Mouse (Mus musculus): Measurements from ENCODE around the gene Smim9. TPM values are rescaled to one million over a fixed set of nuclear protein-coding genes. Genes with fewer than 3 reads are reported as not detected.
"Not testable (repeated sequence)": the region's sequence is repeated elsewhere in the genome, so short reads cannot be mapped to it uniquely, and the experiment has no call there.

The Smim9 gene
- polyA plus RNA-seq (2012; rRNA removed), result not detected in 2 replicates

DNA sequence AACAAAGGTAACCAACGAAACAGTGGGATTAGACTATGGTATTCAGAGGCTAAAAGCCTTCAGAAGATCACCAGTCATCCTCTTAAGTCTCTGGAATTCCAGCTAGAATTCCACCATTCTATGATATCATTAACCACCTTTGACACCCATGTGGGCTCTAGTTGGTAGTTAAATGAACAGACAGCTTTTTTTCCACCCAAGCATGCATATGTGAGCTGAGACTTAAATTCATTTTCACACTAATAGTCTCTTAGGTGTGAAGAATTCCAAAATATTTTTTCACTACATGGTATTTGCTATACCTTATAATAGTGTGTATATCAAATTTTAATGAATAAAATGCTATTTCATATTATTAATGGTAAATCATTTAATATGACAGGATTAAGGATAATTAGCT is at the start of gene Smim9:
Gene Smim9, minus strand, starts transcription at position 101 of the 400 bp plus-strand sequence.
- Histone ChIP-seq H3K4me3 (ENCODE audit: low read depth, low read length) (no peak within 1 kb of the TSS), H3K27me3 (ENCODE audit: control insufficient read depth, insufficient read depth, low read length) (no peaks in the 10 kb centered on the region), H3K27ac (ENCODE audit: insufficient read depth, low read depth, low read length) (no peak within 1 kb of the TSS), H3K36me3 (ENCODE audit: control insufficient read depth, insufficient read depth, low read length) (no peaks in the 10 kb centered on the region), H3K4me1 (ENCODE audit: control insufficient read depth, insufficient read depth, insufficient read length, low read length) (no peaks in the 10 kb centered on the region)
- TF ChIP-seq POLR2A (IDR thresholded peaks at IDR 0.05; ENCODE audit: low read depth, low read length) (no peak), CTCF (IDR thresholded peaks at IDR 0.05; ENCODE audit: extremely low read depth, insufficient read length, insufficient replicate concordance, low read depth, low read length) (no peak)
- 63% methylated on average over 1 of the region's 1 CpGs for WGBS

GRCm38 (mm10) chrX:75155576-75156243 is 7.9 kb downstream of the Smim9 start:
- H3K27ac ChIP-seq (ENCODE audit: insufficient read depth, low read depth, low read length), result no peak overlapping the region
- H3K4me1 ChIP-seq (ENCODE audit: control insufficient read depth, insufficient read depth, insufficient read length, low read length), result peaks cover 4% of the 10 kb centered on the region; the same call in 1 of the 2 replicates
- 22% methylated on average over 42 of the region's 49 CpGs for WGBS
- TF ChIP-seq CTCF (IDR thresholded peaks at IDR 0.05; ENCODE audit: extremely low read depth, insufficient read length, insufficient replicate concordance, low read depth, low read length), result no peak
- no peak for TF ChIP-seq POLR2A (IDR thresholded peaks at IDR 0.05; ENCODE audit: low read depth, low read length)
- no peaks in the 10 kb centered on the region for H3K36me3 ChIP-seq (ENCODE audit: control insufficient read depth, insufficient read depth, low read length)
- no peaks in the 10 kb centered on the region for H3K27me3 ChIP-seq (ENCODE audit: control insufficient read depth, insufficient read depth, low read length)
- H3K4me3 ChIP-seq (ENCODE audit: low read depth, low read length), result peak overlapping the region; percentile 52

DNA sequence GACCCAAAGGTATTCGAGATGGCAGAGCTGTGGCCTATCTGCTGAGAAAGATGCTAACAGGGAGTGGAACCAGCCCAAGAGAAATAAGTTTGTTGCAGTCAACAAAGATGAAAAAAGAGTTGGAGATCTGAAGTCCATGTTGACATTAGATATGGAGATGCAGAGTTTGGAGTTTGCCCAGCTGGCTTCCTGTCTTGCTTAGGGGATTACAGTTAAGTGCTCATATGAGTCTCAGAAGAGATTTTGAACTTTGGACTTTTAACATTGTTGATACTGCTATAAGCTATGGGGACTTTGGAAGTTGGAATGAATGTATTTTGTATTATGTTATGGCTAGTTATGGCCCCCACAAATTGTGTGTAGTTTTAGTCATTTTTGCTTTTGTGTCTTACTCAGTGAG is 11.3 kb downstream of the Smim9 start:
- Histone ChIP-seq H3K27ac (ENCODE audit: insufficient read depth, low read depth, low read length) (peak overlapping the region; percentile 85), H3K4me1 (ENCODE audit: control insufficient read depth, insufficient read depth, insufficient read length, low read length) (peaks cover 4% of the 10 kb centered on the region; the same call in 1 of the 2 replicates), H3K27me3 (ENCODE audit: control insufficient read depth, insufficient read depth, low read length) (no peaks in the 10 kb centered on the region), H3K4me3 (ENCODE audit: low read depth, low read length) (no peak overlapping the region), H3K36me3 (ENCODE audit: control insufficient read depth, insufficient read depth, low read length) (no peaks in the 10 kb centered on the region)
- 10% methylated on average over 1 of the region's 1 CpGs for WGBS
- TF ChIP-seq CTCF (IDR thresholded peaks at IDR 0.05; ENCODE audit: extremely low read depth, insufficient read length, insufficient replicate concordance, low read depth, low read length), result no peak

GRCm38 (mm10) chrX:75150304-75150703 is 13.3 kb downstream of the Smim9 start:
- TF ChIP-seq POLR2A (IDR thresholded peaks at IDR 0.05; ENCODE audit: low read depth, low read length) (no peak), CTCF (IDR thresholded peaks at IDR 0.05; ENCODE audit: extremely low read depth, insufficient read length, insufficient replicate concordance, low read depth, low read length) (no peak)
- Histone ChIP-seq H3K4me1 (ENCODE audit: control insufficient read depth, insufficient read depth, insufficient read length, low read length) (peaks cover 4% of the 10 kb centered on the region; the same call in 1 of the 2 replicates), H3K36me3 (ENCODE audit: control insufficient read depth, insufficient read depth, low read length) (no peaks in the 10 kb centered on the region), H3K4me3 (ENCODE audit: low read depth, low read length) (no peak overlapping the region), H3K27me3 (ENCODE audit: control insufficient read depth, insufficient read depth, low read length) (no peaks in the 10 kb centered on the region), H3K27ac (ENCODE audit: insufficient read depth, low read depth, low read length) (no peak overlapping the region)
- 78% methylated on average over 2 of the region's 2 CpGs for WGBS

GRCm38 (mm10) chrX:75148414-75148813 is 15.2 kb downstream of the Smim9 start:
- WGBS, result 79% methylated on average over 4 of the region's 4 CpGs

DNA sequence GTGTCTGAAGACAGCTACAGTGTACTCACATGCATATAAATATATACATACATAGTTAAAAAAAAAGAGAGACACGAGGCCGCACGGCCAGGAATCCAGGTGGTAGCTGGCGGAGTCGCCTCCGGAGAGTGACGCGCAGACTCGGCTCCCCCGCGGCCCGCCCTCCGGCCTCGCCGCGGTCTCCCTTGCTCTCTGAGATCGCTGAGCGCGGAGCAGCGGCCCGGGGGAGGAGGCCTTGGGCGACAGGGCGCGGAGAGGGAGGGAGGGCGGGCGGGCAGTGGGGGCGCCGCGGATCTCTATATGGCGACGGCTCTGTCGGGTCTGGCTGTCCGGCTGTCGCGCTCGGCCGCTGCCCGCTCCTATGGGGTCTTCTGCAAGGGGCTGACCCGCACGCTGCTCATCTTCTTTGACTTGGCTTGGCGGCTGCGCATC is 20.4 kb downstream of the Smim9 start:
- not testable (repeated sequence) for H3K36me3 ChIP-seq (ENCODE audit: control insufficient read depth, insufficient read depth, low read length); H3K27ac ChIP-seq (ENCODE audit: insufficient read depth, low read depth, low read length); H3K4me1 ChIP-seq (ENCODE audit: control insufficient read depth, insufficient read depth, insufficient read length, low read length); H3K27me3 ChIP-seq (ENCODE audit: control insufficient read depth, insufficient read depth, low read length)
- 31% methylated on average over 29 of the region's 42 CpGs for WGBS
- peak overlapping the region; percentile 40; the same call in 1 of the 2 replicates for H3K4me3 ChIP-seq (ENCODE audit: low read depth, low read length)

More at GRCm38 (mm10) chrX:75148414-75148813, 15.2 kb downstream of the Smim9 start:
- no peaks in the 10 kb centered on the region for H3K27me3 ChIP-seq (ENCODE audit: control insufficient read depth, insufficient read depth, low read length)
- H3K36me3 ChIP-seq (ENCODE audit: control insufficient read depth, insufficient read depth, low read length), result no peaks in the 10 kb centered on the region
- no peak for TF ChIP-seq CTCF (IDR thresholded peaks at IDR 0.05; ENCODE audit: extremely low read depth, insufficient read length, insufficient replicate concordance, low read depth, low read length)
- peaks cover 4% of the 10 kb centered on the region; the same call in 1 of the 2 replicates for H3K4me1 ChIP-seq (ENCODE audit: control insufficient read depth, insufficient read depth, insufficient read length, low read length)
- H3K27ac ChIP-seq (ENCODE audit: insufficient read depth, low read depth, low read length), result no peak overlapping the region
- H3K4me3 ChIP-seq (ENCODE audit: low read depth, low read length), result no peak overlapping the region

DNA sequence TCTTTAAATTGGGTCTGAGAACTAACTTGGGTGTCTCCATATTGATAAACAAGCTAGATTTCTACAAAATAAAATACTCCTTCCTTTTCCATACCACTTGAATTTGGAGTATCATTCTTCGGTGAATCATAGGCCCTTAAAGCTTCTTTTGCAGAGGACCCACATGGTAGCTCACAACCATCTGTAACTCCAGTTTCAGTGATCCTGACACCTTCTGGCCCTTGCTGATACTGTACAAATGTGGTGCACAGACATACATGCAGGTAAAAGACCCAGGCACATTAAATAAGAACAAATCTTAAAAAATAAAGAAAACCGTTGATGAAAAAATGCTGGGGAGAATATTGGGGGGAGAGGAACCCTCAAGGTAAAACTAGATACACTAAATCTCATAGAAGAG is 25.4 kb downstream of the Smim9 start:
- TF ChIP-seq CTCF (IDR thresholded peaks at IDR 0.05; ENCODE audit: extremely low read depth, insufficient read length, insufficient replicate concordance, low read depth, low read length), result no peak
- no peak for TF ChIP-seq POLR2A (IDR thresholded peaks at IDR 0.05; ENCODE audit: low read depth, low read length)
- no peaks in the 10 kb centered on the region for H3K36me3 ChIP-seq (ENCODE audit: control insufficient read depth, insufficient read depth, low read length)
- no peaks in the 10 kb centered on the region for H3K4me1 ChIP-seq (ENCODE audit: control insufficient read depth, insufficient read depth, insufficient read length, low read length)
- H3K4me3 ChIP-seq (ENCODE audit: low read depth, low read length), result no peak overlapping the region
- H3K27me3 ChIP-seq (ENCODE audit: control insufficient read depth, insufficient read depth, low read length), result no peaks in the 10 kb centered on the region
- WGBS, result 94% methylated on average over 2 of the region's 2 CpGs
- peak overlapping the region; percentile 73; the same call in 1 of the 2 replicates for H3K27ac ChIP-seq (ENCODE audit: insufficient read depth, low read depth, low read length)
